Mouse (Mus musculus): ENCODE measurements around the gene Cabin1.

GRCm38 (mm10) chr10:75794880-75795279 lies 30.7 kb upstream of the Cabin1 start:
- no peak for TF ChIP-seq POLR2A (IDR thresholded peaks at IDR 0.05; ENCODE audit: control insufficient read depth in 1 of 2, insufficient read depth in 1 of 2, low read depth in 1 of 2, low read length in 2 of 2, poor library complexity in 1 of 2)
- no peak for TF ChIP-seq GATA1 (IDR thresholded peaks at IDR 0.05; ENCODE audit: low read depth, low read length)
- TF ChIP-seq CTCF (IDR thresholded peaks at IDR 0.05 in 2 of 3, conservative IDR thresholded peaks at IDR 0.05 in 1 of 3; ENCODE audit: control insufficient read depth in 1 of 3, insufficient read depth in 1 of 3, low read depth in 2 of 3, low read length in 3 of 3, poor library complexity in 1 of 3, severe bottlenecking in 1 of 3) = no peak
